Mouse (Mus musculus) ES-E14 (cell line): ENCODE data around the gene Ube2l6. TPM values are rescaled to one million over a fixed set of nuclear protein-coding genes. Genes with fewer than 3 reads are reported as not detected.

Source experiments
- DNase-seq: peaks from one replicate; pipeline ENCODE4 v3.0.0-alpha.2; 2013; ENCODE audit warnings: low read depth, low spot score
- H3K27ac ChIP-seq: 2 replicates; pipeline ENCODE4 v1.5.1; 2012; ENCODE audit warnings: low read depth, mild to moderate bottlenecking, low read length, moderate library complexity, mixed read lengths; ENCODE audit not compliant: poor library complexity, insufficient read depth, severe bottlenecking
- H3K36me3 ChIP-seq: 2 replicates; pipeline ENCODE4 v1.6.1; 2012; ENCODE audit warnings: mild to moderate bottlenecking, low read length, moderate library complexity, mixed read lengths; ENCODE audit not compliant: control insufficient read depth, poor library complexity, insufficient read depth, severe bottlenecking
- H3K4me1 ChIP-seq, 2 experiments: fragments of 150-350 bp in 1 of 2; sonication (generic) in 1 of 2; 2 replicates each; pipeline ENCODE4 v1.6.1; 2012; ENCODE audit warnings: low read length in 2 of 2, mild to moderate bottlenecking in 1 of 2, mixed read lengths in 1 of 2; ENCODE audit not compliant: control insufficient read depth in 2 of 2, insufficient read depth in 2 of 2, poor library complexity in 1 of 2
- H3K4me3 ChIP-seq, 2 experiments: fragments of 150-350 bp in 1 of 2; sonication (generic) in 1 of 2; 2 replicates each; pipeline ENCODE4 v1.5.1; 2012; ENCODE audit warnings: low read length in 2 of 2, low read depth in 1 of 2, mild to moderate bottlenecking in 1 of 2, mixed read lengths in 1 of 2; ENCODE audit not compliant: insufficient read depth in 1 of 2, poor library complexity in 1 of 2, severe bottlenecking in 1 of 2
- H3K9ac ChIP-seq: 2 replicates; pipeline ENCODE4 v1.6.1; 2012; ENCODE audit warnings: low read depth, mild to moderate bottlenecking, low read length, mixed read lengths; ENCODE audit not compliant: poor library complexity, insufficient read depth, severe bottlenecking
- H3K9me3 ChIP-seq: fragments of 150-350 bp; sonication (generic); 2 replicates; pipeline ENCODE4 v1.6.1; 2012; ENCODE audit warnings: low read depth, mild to moderate bottlenecking, low read length; ENCODE audit not compliant: control insufficient read depth, insufficient read depth
- CHD2 ChIP-seq: IDR thresholded peaks from 2 replicates; pipeline ENCODE4 v1.6.1; 2014; ENCODE audit warnings: mild to moderate bottlenecking, low read depth, low read length, inconsistent platforms
- HCFC1 ChIP-seq: IDR thresholded peaks from 2 replicates; pipeline ENCODE4 v1.6.1; 2012; ENCODE audit warnings: low read length, inconsistent platforms, borderline replicate concordance; ENCODE audit not compliant: insufficient read depth
- MAFK ChIP-seq: IDR thresholded peaks from 2 replicates; pipeline ENCODE4 v1.6.1; 2014; ENCODE audit warnings: mild to moderate bottlenecking, low read depth, low read length, inconsistent platforms; ENCODE audit not compliant: insufficient read depth
- ZC3H11A ChIP-seq: IDR thresholded peaks from 2 replicates; pipeline ENCODE4 v1.6.1; 2012; ENCODE audit warnings: low read depth, mild to moderate bottlenecking, inconsistent platforms, low read length, borderline replicate concordance
- ZNF384 ChIP-seq: IDR thresholded peaks from 2 replicates; pipeline ENCODE4 v1.6.1; 2012; ENCODE audit warnings: low read depth, low read length, inconsistent platforms
- in situ Hi-C, 2 experiments: fragments of 600-800 bp; cut with MboI; formaldehyde crosslinking; loops; one replicate each; pipeline ENCODE4 v1.15.1; 2025; ENCODE audit warnings: low sequenced_read_pairs in 2 of 2, inconsistent platforms in 1 of 2; ENCODE audit not compliant: unreplicated experiment in 2 of 2
- total RNA-seq: library from RNA; depleted of rRNA; stranded (reverse); fragments of 300-350 nt; gene quantifications from 2 replicates; pipeline ENCODE4 v1.2.3, GENCODE M21; 2012

The Ube2l6 gene
- total RNA-seq, 1 experiment = 1.9 TPM

DNA sequence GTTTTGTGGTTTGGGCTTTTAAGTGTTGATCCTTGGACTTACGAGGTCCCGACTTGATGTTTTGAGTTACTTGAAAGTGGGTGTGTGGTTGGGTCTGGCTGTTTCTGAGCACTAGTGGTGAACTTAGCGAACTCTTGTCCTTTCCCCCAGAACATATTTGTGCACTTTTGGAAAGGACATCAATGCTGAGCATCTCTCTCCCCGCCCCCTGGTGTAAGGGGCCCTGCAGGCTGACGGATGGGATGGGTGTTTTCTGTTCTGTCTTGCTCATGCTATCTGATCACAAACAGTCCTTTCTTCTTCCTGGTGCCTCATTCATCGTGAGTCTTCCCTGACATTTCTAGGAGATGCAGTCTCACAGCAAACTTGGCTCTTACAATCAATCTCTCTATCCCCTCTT, 45.0 kb downstream of the Ube2l6 start:
- Histone ChIP-seq H3K4me3 (no peak overlapping the region), H3K4me1 (peaks cover 3 to 4% of the 10 kb centered on the region in 2 experiments; a peak in 3 of 4 replicates), H3K9ac (no peak overlapping the region), H3K27ac (no peak overlapping the region), H3K36me3 (no peaks in the 10 kb centered on the region), H3K9me3 (no peaks in the 10 kb centered on the region)
- TF ChIP-seq HCFC1 = no peak
- TF ChIP-seq MAFK = no peak
- no peak for TF ChIP-seq ZC3H11A
- no peak for TF ChIP-seq ZNF384
- no peak for TF ChIP-seq CHD2
- in situ Hi-C loops = no loop called here
- no peak for DNase-seq

GRCm38 (mm10) chr2:84845226-84845625, 46.6 kb downstream of the Ube2l6 start:
- in situ Hi-C loops = no loop called here
- H3K36me3 ChIP-seq = no peaks in the 10 kb centered on the region; the same call in 1 of the 2 replicates
- TF ChIP-seq CHD2 = no peak
- TF ChIP-seq ZC3H11A = no peak
- TF ChIP-seq HCFC1 = no peak
- no peak for TF ChIP-seq MAFK
- TF ChIP-seq ZNF384 = no peak
- no peak for DNase-seq
- no peak overlapping the region for H3K4me3 ChIP-seq
- H3K4me1 ChIP-seq = peaks cover 0 to 4% of the 10 kb centered on the region in 2 experiments; a peak in 1 of 4 replicates
- no peaks in the 10 kb centered on the region for H3K9me3 ChIP-seq
- H3K27ac ChIP-seq = no peak overlapping the region
- H3K9ac ChIP-seq = no peak overlapping the region

DNA sequence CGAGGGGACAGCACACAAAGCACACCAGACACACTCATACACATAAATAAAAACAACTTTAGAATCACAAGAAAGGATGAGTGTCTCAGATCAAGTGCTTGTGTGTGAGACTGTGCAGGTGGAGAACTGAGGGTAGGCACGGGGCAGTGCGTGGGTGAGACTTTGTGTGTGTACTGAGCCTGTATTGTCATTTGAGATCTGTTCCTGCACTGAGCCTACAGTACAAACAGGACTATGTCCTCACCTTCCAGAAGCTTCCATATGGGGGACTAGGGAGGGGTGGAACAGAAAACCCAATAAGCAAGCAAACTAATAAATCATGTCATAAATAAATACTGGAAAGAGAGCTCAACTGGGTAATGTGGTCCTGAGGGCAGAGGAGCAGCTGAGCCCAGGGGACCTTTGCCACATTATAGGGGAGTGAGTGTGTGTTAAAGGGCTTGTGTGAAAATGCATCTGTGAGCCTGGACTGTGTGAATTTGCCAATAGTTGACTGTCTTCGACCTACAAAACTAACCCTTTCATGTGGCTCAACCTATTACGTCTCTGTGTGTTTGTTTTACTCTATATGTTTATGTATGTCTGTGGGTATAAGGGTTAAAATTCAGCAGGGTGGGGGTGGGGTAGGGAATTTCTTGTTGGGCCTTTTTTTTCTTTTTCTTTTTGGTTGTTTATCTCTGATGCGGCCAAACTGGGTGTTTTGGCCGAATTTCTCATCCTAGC, 51.9 kb downstream of the Ube2l6 start:
- H3K4me1 ChIP-seq = peaks cover 3 to 4% of the 10 kb centered on the region in 2 experiments; a peak in 3 of 4 replicates
- no peak overlapping the region for H3K4me3 ChIP-seq
- H3K27ac ChIP-seq = no peak overlapping the region
- H3K36me3 ChIP-seq = peaks cover 2% of the 10 kb centered on the region
- no peaks in the 10 kb centered on the region for H3K9me3 ChIP-seq
- in situ Hi-C loops = no loop called here
- DNase-seq = no peak
- TF ChIP-seq CHD2 = no peak
- no peak for TF ChIP-seq ZC3H11A
- TF ChIP-seq HCFC1 = no peak
- no peak for TF ChIP-seq ZNF384
- TF ChIP-seq MAFK = no peak
- no peak overlapping the region for H3K9ac ChIP-seq

GRCm38 (mm10) chr2:84851130-84852040, 52.8 kb downstream of the Ube2l6 start:
- peaks cover 2% of the 10 kb centered on the region for H3K36me3 ChIP-seq
- H3K9ac ChIP-seq = no peak overlapping the region
- H3K4me3 ChIP-seq = no peak overlapping the region
- no peak for DNase-seq
- in situ Hi-C loops = no loop called here
- H3K4me1 ChIP-seq = peaks cover 3 to 4% of the 10 kb centered on the region in 2 experiments; a peak in 3 of 4 replicates
- H3K9me3 ChIP-seq = no peaks in the 10 kb centered on the region
- no peak overlapping the region for H3K27ac ChIP-seq
- TF ChIP-seq ZNF384 = no peak
- no peak for TF ChIP-seq CHD2
- TF ChIP-seq MAFK = no peak
- TF ChIP-seq HCFC1 = no peak
- TF ChIP-seq ZC3H11A = no peak
